Mouse (Mus musculus): ENCODE results near the gene Fbxl7.

Fbxl7 gene

GRCm38 (mm10) chr15:26895251-26895711 is at the start of gene Fbxl7:
Gene Fbxl7, minus strand, starts transcription at chr15:26895580.
- DNase-seq, result peak; percentile 93

- no peak for DNase-seq
Observed at GRCm38 (mm10) chr15:26922026-26922425, 26.6 kb upstream of the Fbxl7 start.

- DNase-seq, result no peak
Observed at GRCm38 (mm10) chr15:26913427-26913826, 18.0 kb upstream of the Fbxl7 start.

- peak; percentile 72 for DNase-seq
Observed at GRCm38 (mm10) chr15:26895761-26896160, 381 bp upstream of the Fbxl7 start.

- peak; percentile 54 for DNase-seq
Observed at GRCm38 (mm10) chr15:26894801-26895229, 565 bp downstream of the Fbxl7 start.

GRCm38 (mm10) chr15:26894031-26894655 is 1.2 kb downstream of the Fbxl7 start:
- peak; percentile 83 for DNase-seq

- DNase-seq, result peak; percentile 25
Observed at GRCm38 (mm10) chr15:26893136-26893535, 2.2 kb downstream of the Fbxl7 start.

GRCm38 (mm10) chr15:26889971-26890370 is 5.4 kb downstream of the Fbxl7 start:
- DNase-seq, result no peak

GRCm38 (mm10) chr15:26888170-26888569 is 7.2 kb downstream of the Fbxl7 start:
- no peak for DNase-seq

GRCm38 (mm10) chr15:26885979-26886378 is 9.4 kb downstream of the Fbxl7 start:
- no peak for DNase-seq

- DNase-seq, result no peak
Observed at GRCm38 (mm10) chr15:26880212-26880956, 15.0 kb downstream of the Fbxl7 start.

GRCm38 (mm10) chr15:26875687-26876086 is 19.7 kb downstream of the Fbxl7 start:
- peak; percentile 58 for DNase-seq

GRCm38 (mm10) chr15:26872234-26872633 is 23.1 kb downstream of the Fbxl7 start:
- DNase-seq, result no peak

- DNase-seq, result no peak
Observed at GRCm38 (mm10) chr15:26869197-26869596, 26.2 kb downstream of the Fbxl7 start.

GRCm38 (mm10) chr15:26867521-26867920 is 27.9 kb downstream of the Fbxl7 start:
- no peak for DNase-seq

GRCm38 (mm10) chr15:26862173-26862572 is 33.2 kb downstream of the Fbxl7 start:
- no peak for DNase-seq

GRCm38 (mm10) chr15:26849626-26850025 is 45.8 kb downstream of the Fbxl7 start:
- no peak for DNase-seq

GRCm38 (mm10) chr15:26842216-26842615 is 53.2 kb downstream of the Fbxl7 start:
- DNase-seq, result no peak

- DNase-seq, result no peak
Observed at GRCm38 (mm10) chr15:26838386-26838785, 57.0 kb downstream of the Fbxl7 start.

GRCm38 (mm10) chr15:26837200-26837599 is 58.2 kb downstream of the Fbxl7 start:
- no peak for DNase-seq

GRCm38 (mm10) chr15:26834415-26834814 is 61.0 kb downstream of the Fbxl7 start:
- DNase-seq, result no peak

- DNase-seq, result no peak
Observed at GRCm38 (mm10) chr15:26831141-26831540, 64.2 kb downstream of the Fbxl7 start.

- DNase-seq, result no peak
Observed at GRCm38 (mm10) chr15:26816931-26817330, 78.4 kb downstream of the Fbxl7 start.

- no peak for DNase-seq
Observed at GRCm38 (mm10) chr15:26812856-26813255, 82.5 kb downstream of the Fbxl7 start.

Data from embryo, embryonic 11 days (tissue).